Mouse (Mus musculus) forebrain, embryonic 15.5 days (tissue): Measurements from ENCODE around the gene Hoxd1. TPM values are rescaled to one million over a fixed set of nuclear protein-coding genes. Genes with fewer than 3 reads are reported as not detected.

Experiments used
- ATAC-seq: fragments of 200-750 bp; cut with Nextera tagmentation; replicated peaks from 2 replicates; pipeline ENCODE4 v1.8.0; 2017; ENCODE audit warnings: mild to moderate bottlenecking, moderate TSS enrichment, moderate library complexity
- H3K27ac ChIP-seq: fragments of 300-500 bp; sonication (generic); replicated peaks from 2 replicates; pipeline ENCODE4 v1.5.1; 2015; ENCODE audit warnings: mild to moderate bottlenecking, inconsistent platforms
- H3K27me3 ChIP-seq: fragments of 300-500 bp; sonication (generic); 2 replicates; pipeline ENCODE4 v1.6.1; 2015; ENCODE audit warnings: inconsistent platforms
- H3K36me3 ChIP-seq: fragments of 300-500 bp; sonication (generic); 2 replicates; pipeline ENCODE4 v1.6.1; 2015; ENCODE audit warnings: mild to moderate bottlenecking, inconsistent platforms
- H3K4me1 ChIP-seq: fragments of 300-500 bp; sonication (generic); 2 replicates; pipeline ENCODE4 v1.6.1; 2015; ENCODE audit warnings: inconsistent platforms
- H3K4me2 ChIP-seq: fragments of 300-500 bp; sonication (generic); replicated peaks from 2 replicates; pipeline ENCODE4 v1.6.1; 2015; ENCODE audit warnings: mild to moderate bottlenecking, inconsistent platforms
- H3K4me3 ChIP-seq: fragments of 300-500 bp; sonication (generic); 2 replicates; pipeline ENCODE4 v1.5.1; 2015; ENCODE audit warnings: mild to moderate bottlenecking, inconsistent platforms
- H3K9ac ChIP-seq: fragments of 300-500 bp; sonication (generic); replicated peaks from 2 replicates; pipeline ENCODE4 v1.6.1; 2015; ENCODE audit warnings: mild to moderate bottlenecking, inconsistent platforms
- H3K9me3 ChIP-seq: fragments of 300-500 bp; sonication (generic); 2 replicates; pipeline ENCODE4 v1.6.1; 2016; ENCODE audit warnings: inconsistent platforms
- WGBS: fragments of 180-500 bp; shearing (Covaris S2); methylation state at CpG from one replicate; pipeline ENCODE4 v1.1.7; 2015; ENCODE audit warnings: mixed read lengths; 5-methylcytosine and 5-hydroxymethylcytosine counted together
- polyA plus RNA-seq: library from polyadenylated mRNA; unstranded; fragments of >200 nt; fragmentation: Nextera tagmentation; extraction: Ambion mirVana; gene quantifications from 2 replicates; pipeline ENCODE4 v1.2.1, GENCODE M21; 2015

Hoxd1 gene
- polyA plus RNA-seq, 1 experiment from 2014 or later, result not detected

DNA sequence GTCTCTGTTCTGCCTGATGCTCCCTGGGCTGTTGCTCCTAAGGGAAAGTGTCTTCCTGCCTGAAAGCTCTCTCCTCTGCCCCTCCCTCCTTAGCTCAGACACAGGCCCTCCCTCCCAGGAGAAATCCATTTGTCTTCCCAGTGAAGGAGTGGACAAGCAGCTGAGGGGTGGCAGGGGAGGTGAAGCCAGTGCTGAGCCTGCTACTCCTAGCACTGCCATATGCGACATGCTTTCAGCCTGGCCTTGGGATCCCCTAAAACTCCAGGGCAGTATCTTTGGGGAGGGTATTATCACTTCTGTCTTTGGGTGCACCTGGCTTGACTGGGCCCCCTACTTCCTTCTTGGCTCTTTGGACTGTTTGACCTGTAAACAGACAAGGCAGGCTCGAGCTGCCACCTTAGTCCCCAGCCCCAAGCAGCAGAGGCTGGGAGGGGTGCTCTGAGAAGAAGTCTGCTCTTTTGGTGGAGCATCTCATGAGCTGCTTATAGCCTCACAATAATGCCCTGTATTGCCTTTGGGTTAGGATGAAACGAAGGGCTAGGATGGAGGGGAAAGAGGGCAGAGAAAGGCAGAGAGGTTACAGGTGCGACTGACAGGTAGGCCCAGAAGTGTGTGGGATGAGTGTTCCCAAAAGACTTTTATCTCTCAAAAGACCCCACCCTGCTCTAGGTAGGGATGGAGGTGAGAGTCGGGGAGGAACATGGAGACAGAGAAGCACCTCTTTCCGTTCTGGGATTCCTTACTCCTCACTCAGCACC is 17.1 kb upstream of the Hoxd1 start:
- H3K4me1 ChIP-seq, result peaks cover 9% of the 10 kb centered on the region
- no peaks in the 10 kb centered on the region for H3K9me3 ChIP-seq
- no peaks in the 10 kb centered on the region for H3K36me3 ChIP-seq
- no peak overlapping the region for H3K9ac ChIP-seq
- peaks cover 96% of the 10 kb centered on the region for H3K27me3 ChIP-seq
- no peak for ATAC-seq
- under 1% methylated on average over 6 of the region's 6 CpGs for whole genome bisulfite sequencing
- no peak overlapping the region for H3K4me3 ChIP-seq
- H3K4me2 ChIP-seq, result no peak overlapping the region
- H3K27ac ChIP-seq, result no peak overlapping the region

DNA sequence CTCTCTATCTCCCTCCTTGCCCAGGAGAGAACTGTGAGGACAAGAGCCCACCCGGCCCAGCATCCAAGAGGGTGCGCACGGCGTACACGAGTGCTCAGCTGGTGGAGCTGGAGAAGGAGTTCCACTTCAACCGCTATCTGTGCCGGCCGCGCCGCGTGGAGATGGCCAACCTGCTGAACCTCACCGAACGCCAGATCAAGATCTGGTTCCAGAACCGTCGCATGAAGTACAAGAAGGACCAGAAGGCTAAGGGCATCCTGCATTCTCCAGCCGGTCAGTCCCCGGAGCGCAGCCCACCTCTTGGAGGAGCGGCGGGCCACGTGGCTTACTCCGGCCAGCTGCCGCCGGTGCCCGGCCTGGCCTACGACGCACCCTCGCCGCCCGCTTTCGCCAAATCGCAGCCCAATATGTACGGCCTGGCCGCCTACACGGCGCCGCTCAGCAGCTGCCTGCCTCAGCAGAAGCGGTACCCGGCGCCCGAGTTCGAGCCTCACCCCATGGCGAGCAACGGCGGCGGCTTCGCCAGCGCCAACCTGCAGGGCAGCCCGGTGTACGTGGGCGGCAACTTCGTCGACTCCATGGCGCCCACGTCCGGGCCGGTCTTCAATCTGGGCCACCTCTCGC is 16.4 kb upstream of the Hoxd1 start:
- Histone ChIP-seq H3K9ac (no peak overlapping the region), H3K27ac (no peak overlapping the region), H3K4me1 (peaks cover 9% of the 10 kb centered on the region), H3K4me3 (0 out of 2 replicates have a peak overlapping the region, but pooled peaks have one; percentile 4), H3K9me3 (no peaks in the 10 kb centered on the region), H3K4me2 (no peak overlapping the region), H3K36me3 (no peaks in the 10 kb centered on the region), H3K27me3 (peaks cover 98% of the 10 kb centered on the region)
- ATAC-seq, result no peak
- WGBS, result 1% methylated on average over 58 of the region's 58 CpGs

DNA sequence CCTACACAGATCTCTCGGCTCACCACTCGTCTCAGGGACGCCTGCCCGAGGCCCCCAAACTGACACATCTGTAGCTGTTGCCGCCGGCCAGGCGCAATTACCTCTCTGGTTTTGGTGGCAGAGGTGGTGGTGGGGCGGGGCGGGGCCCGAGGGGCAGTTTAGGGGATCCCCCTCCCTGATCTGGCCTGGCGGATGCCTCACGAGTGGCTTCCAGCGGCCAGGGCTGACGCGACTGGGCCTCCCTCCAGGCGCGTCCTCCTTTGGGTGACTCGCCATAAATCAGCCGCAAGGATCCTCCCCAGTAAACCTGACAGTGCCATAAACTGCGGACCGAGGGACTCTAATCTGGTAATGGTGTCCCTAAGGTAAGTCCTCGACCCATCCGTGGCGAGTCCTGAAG is 15.8 kb upstream of the Hoxd1 start:
- Histone ChIP-seq H3K4me3 (no peak overlapping the region), H3K27me3 (peaks cover 98% of the 10 kb centered on the region), H3K4me1 (peaks cover 9% of the 10 kb centered on the region), H3K9me3 (no peaks in the 10 kb centered on the region), H3K36me3 (no peaks in the 10 kb centered on the region), H3K27ac (no peak overlapping the region), H3K9ac (no peak overlapping the region), H3K4me2 (no peak overlapping the region)
- under 1% methylated on average over 24 of the region's 24 CpGs for whole genome bisulfite sequencing
- no peak for ATAC-seq

- no peak overlapping the region for H3K4me3 ChIP-seq
- no peak for ATAC-seq
- H3K36me3 ChIP-seq, result no peaks in the 10 kb centered on the region
- H3K27me3 ChIP-seq, result peaks cover 96% of the 10 kb centered on the region
- H3K9me3 ChIP-seq, result no peaks in the 10 kb centered on the region
- 5% methylated on average over 11 of the region's 11 CpGs for WGBS
- H3K27ac ChIP-seq, result no peak overlapping the region
- H3K4me2 ChIP-seq, result no peak overlapping the region
- peaks cover 10% of the 10 kb centered on the region for H3K4me1 ChIP-seq
- no peak overlapping the region for H3K9ac ChIP-seq
Measured at GRCm38 (mm10) chr2:74747661-74748141, 15.1 kb upstream of the Hoxd1 start.

GRCm38 (mm10) chr2:74748436-74748995 is 14.3 kb upstream of the Hoxd1 start:
- WGBS, result 2% methylated on average over 9 of the region's 9 CpGs
- peaks cover 15% of the 10 kb centered on the region for H3K4me1 ChIP-seq
- no peak overlapping the region for H3K9ac ChIP-seq
- H3K36me3 ChIP-seq, result no peaks in the 10 kb centered on the region
- peaks cover 98% of the 10 kb centered on the region for H3K27me3 ChIP-seq
- ATAC-seq, result no peak
- no peaks in the 10 kb centered on the region for H3K9me3 ChIP-seq
- H3K4me3 ChIP-seq, result no peak overlapping the region
- H3K27ac ChIP-seq, result no peak overlapping the region
- H3K4me2 ChIP-seq, result no peak overlapping the region

DNA sequence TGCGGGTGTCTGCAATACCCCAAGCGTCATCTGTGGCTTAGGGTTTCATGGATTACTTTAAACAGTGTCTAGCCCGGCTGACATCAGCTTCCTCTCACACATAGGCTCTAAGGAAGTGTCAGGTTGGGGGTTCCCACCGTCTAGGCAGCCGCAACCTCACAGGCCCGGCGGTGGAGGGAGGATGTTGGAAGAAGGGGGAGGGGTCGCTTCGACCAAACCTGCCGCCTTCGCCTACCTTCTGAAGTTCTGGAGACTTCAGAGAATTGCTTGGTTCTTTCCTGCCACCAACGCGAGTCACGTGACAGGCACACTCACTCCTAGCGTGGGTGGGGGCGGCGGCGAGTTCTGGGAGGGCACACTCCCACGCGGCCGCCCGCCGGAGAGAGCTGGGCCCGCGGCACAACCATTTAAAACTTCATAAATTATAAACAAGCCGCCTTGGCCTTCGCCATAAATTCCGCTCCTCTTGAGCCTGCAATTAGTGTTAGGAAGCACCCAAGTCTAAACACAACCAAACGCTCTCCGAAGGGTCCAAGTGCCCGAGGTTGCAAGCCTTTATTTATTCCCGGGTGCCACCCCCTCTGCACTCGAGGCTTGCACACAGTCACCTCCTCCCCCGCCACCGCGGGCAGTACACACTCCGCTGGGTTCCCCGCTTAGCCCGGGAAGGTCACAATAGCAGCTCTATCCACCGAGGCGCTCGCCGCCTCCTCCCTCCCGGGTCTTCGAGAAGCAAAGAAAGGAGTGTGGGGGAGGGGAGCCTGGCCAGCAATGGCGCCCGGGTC is 13.3 kb upstream of the Hoxd1 start:
- WGBS, result under 1% methylated on average over 47 of the region's 47 CpGs
- no peak overlapping the region for H3K27ac ChIP-seq
- no peak overlapping the region for H3K9ac ChIP-seq
- peak overlapping the region; percentile 12 for H3K4me2 ChIP-seq
- peaks cover 15% of the 10 kb centered on the region for H3K4me1 ChIP-seq
- H3K36me3 ChIP-seq, result no peaks in the 10 kb centered on the region
- no peak for ATAC-seq
- H3K4me3 ChIP-seq, result no peak overlapping the region
- peaks cover 98% of the 10 kb centered on the region for H3K27me3 ChIP-seq
- H3K9me3 ChIP-seq, result no peaks in the 10 kb centered on the region

DNA sequence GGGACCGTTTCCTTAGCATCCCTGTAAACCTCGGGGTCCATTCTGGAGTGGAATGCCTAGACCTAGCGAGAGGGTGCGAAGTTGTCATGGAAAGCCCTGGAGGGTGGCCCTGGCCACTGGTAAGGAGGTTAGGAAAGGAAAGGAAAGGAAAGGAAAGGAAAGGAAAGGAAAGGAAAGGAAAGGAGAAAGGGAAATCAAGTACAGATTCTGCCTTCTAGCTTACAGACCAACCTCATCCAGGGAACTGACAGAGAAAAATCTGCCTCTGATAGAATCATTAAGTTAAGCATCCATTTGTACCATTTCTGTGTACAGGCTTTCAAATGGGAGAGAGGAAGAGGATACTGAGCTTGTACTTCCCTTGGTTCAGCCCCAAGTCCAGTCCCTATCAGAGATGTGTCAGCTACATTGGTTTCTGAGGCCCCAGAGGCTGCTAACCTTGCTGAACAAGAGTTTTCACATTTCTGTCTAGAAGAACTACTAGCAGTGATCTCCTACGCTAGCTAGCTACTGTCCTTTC is 12.0 kb upstream of the Hoxd1 start:
- H3K27ac ChIP-seq, result no peak overlapping the region
- 17% methylated on average over 5 of the region's 5 CpGs for WGBS
- peaks cover 96% of the 10 kb centered on the region for H3K27me3 ChIP-seq
- H3K4me2 ChIP-seq, result no peak overlapping the region
- ATAC-seq, result no peak
- no peak overlapping the region for H3K9ac ChIP-seq
- no peaks in the 10 kb centered on the region for H3K9me3 ChIP-seq
- H3K4me1 ChIP-seq, result peaks cover 15% of the 10 kb centered on the region
- H3K4me3 ChIP-seq, result no peak overlapping the region
- no peaks in the 10 kb centered on the region for H3K36me3 ChIP-seq

DNA sequence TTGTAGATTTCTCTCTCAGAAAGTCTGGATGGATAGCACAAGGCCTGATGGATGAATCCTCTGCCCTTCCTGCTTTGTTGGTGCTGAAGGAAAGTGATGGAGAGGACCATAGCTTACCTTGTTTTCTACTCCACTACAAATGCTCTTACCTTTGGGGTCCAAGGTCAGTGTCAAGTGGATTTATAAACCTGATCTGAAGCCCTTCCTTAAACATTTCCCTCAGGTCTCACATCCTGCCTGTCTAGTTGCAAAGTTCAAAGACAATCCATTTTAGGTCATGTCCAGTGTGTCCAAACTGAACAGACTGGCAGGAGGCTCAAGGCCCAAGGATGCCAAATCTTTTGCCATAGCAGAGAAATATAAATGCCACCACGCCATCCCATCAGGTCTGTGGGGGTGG is 10.9 kb upstream of the Hoxd1 start:
- H3K9ac ChIP-seq, result no peak overlapping the region
- H3K27ac ChIP-seq, result no peak overlapping the region
- no peak overlapping the region for H3K4me2 ChIP-seq
- H3K36me3 ChIP-seq, result no peaks in the 10 kb centered on the region
- 58% methylated on average over 1 of the region's 1 CpGs for WGBS
- no peaks in the 10 kb centered on the region for H3K9me3 ChIP-seq
- H3K4me3 ChIP-seq, result no peak overlapping the region
- peaks cover 96% of the 10 kb centered on the region for H3K27me3 ChIP-seq
- peaks cover 15% of the 10 kb centered on the region for H3K4me1 ChIP-seq
- no peak for ATAC-seq

DNA sequence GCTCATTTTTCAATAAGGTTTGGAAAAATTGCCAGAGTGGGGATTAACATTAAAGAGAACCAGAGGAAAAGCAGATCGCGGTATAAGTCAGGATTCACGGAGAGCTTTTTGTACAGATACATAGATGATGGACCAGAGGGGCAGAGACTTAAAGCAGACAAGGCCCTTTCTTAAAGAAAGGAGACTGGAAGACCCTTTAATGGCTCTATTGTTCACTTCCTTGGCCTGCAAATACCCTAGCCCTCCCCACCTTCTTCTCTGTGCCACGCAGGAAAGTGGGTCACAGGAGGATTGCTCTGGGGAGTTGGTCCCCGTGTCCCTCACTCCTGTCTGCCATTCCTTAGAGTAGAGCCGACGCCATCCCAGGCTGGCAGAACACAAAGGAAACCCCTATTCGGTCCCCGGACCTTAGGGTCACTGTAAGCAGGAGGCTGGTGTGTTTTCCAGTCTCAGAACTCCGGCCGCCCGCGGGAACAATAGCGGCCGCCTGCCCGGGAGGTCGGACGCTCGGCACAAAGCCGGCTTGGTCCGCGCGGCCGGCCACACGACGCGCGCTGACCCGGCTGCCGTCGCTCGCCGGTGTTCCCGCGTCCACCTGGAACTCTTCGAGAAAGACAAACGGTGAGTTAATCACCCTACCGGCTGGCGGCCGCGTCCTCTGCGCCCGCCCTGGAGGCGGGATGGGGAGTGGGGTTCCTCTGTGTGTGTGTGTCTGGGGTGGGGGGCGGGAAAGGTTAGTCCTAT is 10.2 kb upstream of the Hoxd1 start:
- Histone ChIP-seq H3K27ac (no peak overlapping the region), H3K9me3 (no peaks in the 10 kb centered on the region), H3K4me1 (peaks cover 15% of the 10 kb centered on the region), H3K36me3 (no peaks in the 10 kb centered on the region), H3K4me2 (0 out of 2 replicates have a peak overlapping the region, but pooled peaks have one; percentile 9), H3K9ac (no peak overlapping the region), H3K4me3 (0 out of 2 replicates have a peak overlapping the region, but pooled peaks have one; percentile 1), H3K27me3 (peaks cover 95% of the 10 kb centered on the region)
- WGBS, result 2% methylated on average over 45 of the region's 45 CpGs
- no peak for ATAC-seq

DNA sequence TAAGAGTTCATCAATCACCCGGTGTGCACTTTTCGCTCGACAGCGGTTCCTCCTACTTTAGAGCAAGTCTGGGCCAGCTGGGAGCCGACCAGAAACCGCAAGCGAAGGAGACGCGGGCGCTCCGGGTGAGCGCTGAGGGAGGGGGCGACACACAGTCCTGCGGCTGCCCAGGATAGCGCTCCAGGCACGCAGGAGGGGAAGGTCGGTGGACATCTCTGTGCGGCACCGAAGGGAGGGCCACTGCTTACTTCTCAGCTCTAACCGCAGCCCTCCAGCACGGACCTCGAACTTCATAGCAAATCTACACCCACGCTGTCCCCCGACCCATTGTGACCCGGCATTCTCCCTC is 9.6 kb upstream of the Hoxd1 start:
- Histone ChIP-seq H3K9ac (no peak overlapping the region), H3K4me1 (peaks cover 15% of the 10 kb centered on the region), H3K4me3 (no peak overlapping the region), H3K27ac (no peak overlapping the region), H3K4me2 (no peak overlapping the region), H3K27me3 (peaks cover 95% of the 10 kb centered on the region), H3K9me3 (no peaks in the 10 kb centered on the region), H3K36me3 (no peaks in the 10 kb centered on the region)
- no peak for ATAC-seq
- WGBS, result 1% methylated on average over 25 of the region's 25 CpGs

DNA sequence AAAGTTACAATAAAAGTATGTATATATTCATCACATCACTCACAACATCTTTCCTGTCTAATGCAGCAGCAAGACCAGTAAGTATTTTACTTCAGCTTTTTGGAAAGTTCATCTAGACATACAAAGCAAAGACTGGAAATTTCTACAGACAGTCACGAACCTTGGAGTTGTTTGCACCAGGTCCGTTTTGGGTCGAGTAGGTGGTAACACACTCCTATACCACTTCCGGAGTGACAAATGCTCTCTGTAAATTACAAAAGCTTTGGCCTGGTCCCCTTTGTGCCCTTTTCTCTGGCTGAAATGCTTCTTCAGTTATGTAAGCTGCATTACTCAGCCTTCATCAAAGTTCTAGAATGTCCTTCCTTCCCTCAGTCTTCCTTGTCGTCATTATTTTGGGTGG is 9.1 kb upstream of the Hoxd1 start:
- WGBS, result 12% methylated on average over 5 of the region's 5 CpGs
- no peak overlapping the region for H3K27ac ChIP-seq
- H3K4me2 ChIP-seq, result no peak overlapping the region
- H3K27me3 ChIP-seq, result peaks cover 95% of the 10 kb centered on the region
- no peak overlapping the region for H3K4me3 ChIP-seq
- ATAC-seq, result no peak
- no peak overlapping the region for H3K9ac ChIP-seq
- H3K4me1 ChIP-seq, result peaks cover 15% of the 10 kb centered on the region
- no peaks in the 10 kb centered on the region for H3K9me3 ChIP-seq
- H3K36me3 ChIP-seq, result no peaks in the 10 kb centered on the region
